Mouse (Mus musculus) neural tube, embryonic 11.5 days (tissue): ENCODE results near the gene Cnga1. TPM values are rescaled to one million over a fixed set of nuclear protein-coding genes. Genes with fewer than 3 reads are reported as not detected.

Experiments
- ATAC-seq: fragments of 200-750 bp; cut with Nextera tagmentation; 2 replicates; pipeline ENCODE4 v1.8.0; 2017; ENCODE audit warnings: moderate number of reproducible peaks, mild to moderate bottlenecking, moderate TSS enrichment, moderate library complexity; ENCODE audit not compliant: insufficient read depth, low FRiP score, low TSS enrichment
- DNase-seq: peaks from one replicate; pipeline ENCODE4 v3.0.0-alpha.2; 2015; ENCODE audit warnings: low spot score
- H3K27ac ChIP-seq: fragments of 300-500 bp; sonication (generic); 2 replicates; pipeline ENCODE4 v1.5.1; 2014; ENCODE audit warnings: low read depth, mild to moderate bottlenecking, low read length
- H3K27me3 ChIP-seq: fragments of 300-500 bp; sonication (generic); 2 replicates; pipeline ENCODE4 v1.6.1; 2014; ENCODE audit warnings: mild to moderate bottlenecking, low read length, mixed read lengths; ENCODE audit not compliant: control insufficient read depth, insufficient read depth
- H3K36me3 ChIP-seq: fragments of 300-500 bp; sonication (generic); 2 replicates; pipeline ENCODE4 v1.6.1; 2014; ENCODE audit warnings: mild to moderate bottlenecking, low read length, moderate library complexity, mixed read lengths; ENCODE audit not compliant: control insufficient read depth, insufficient read depth
- H3K4me1 ChIP-seq: fragments of 300-500 bp; sonication (generic); 2 replicates; pipeline ENCODE4 v1.6.1; 2014; ENCODE audit warnings: low read length, mixed read lengths; ENCODE audit not compliant: control insufficient read depth, insufficient read depth
- H3K4me2 ChIP-seq: fragments of 300-500 bp; sonication (generic); 2 replicates; pipeline ENCODE4 v1.6.1; 2014; ENCODE audit warnings: low read depth, mild to moderate bottlenecking, moderate library complexity
- H3K4me3 ChIP-seq: fragments of 300-500 bp; sonication (generic); 2 replicates; pipeline ENCODE4 v1.5.1; 2014; ENCODE audit warnings: low read depth, low read length
- H3K9ac ChIP-seq: fragments of 300-500 bp; sonication (generic); 2 replicates; pipeline ENCODE4 v1.6.1; 2014; ENCODE audit warnings: mild to moderate bottlenecking, low read length
- H3K9me3 ChIP-seq: fragments of 300-500 bp; sonication (generic); 2 replicates; pipeline ENCODE4 v1.6.1; 2016; ENCODE audit warnings: low read length; ENCODE audit not compliant: control insufficient read depth
- WGBS: fragments of 180-500 bp; shearing (Covaris S2); extraction: QIAGEN DNeasy Blood & Tissue Kit; methylation state at CpG from one replicate; pipeline ENCODE4 v1.1.7; 2014; 5-methylcytosine and 5-hydroxymethylcytosine counted together
- polyA plus RNA-seq: library from polyadenylated mRNA; unstranded; fragments of >200 nt; fragmentation: Nextera tagmentation; extraction: Ambion mirVana; gene quantifications from 2 replicates; pipeline ENCODE4 v1.2.1, GENCODE M21; 2014

The Cnga1 gene
- polyA plus RNA-seq, 1 experiment from 2014 or later = not detected

- Histone ChIP-seq H3K4me1 (no peaks in the 10 kb centered on the region), H3K9me3 (no peaks in the 10 kb centered on the region), H3K4me3 (no peak overlapping the region), H3K27ac (no peak overlapping the region), H3K4me2 (no peak overlapping the region), H3K27me3 (no peaks in the 10 kb centered on the region), H3K36me3 (no peaks in the 10 kb centered on the region), H3K9ac (no peak overlapping the region)
- DNase-seq (no peak), ATAC-seq (no peak)
- WGBS = 56% methylated on average over 3 of the region's 3 CpGs
Measured at GRCm38 (mm10) chr5:72664854-72665253, 20.8 kb upstream of the Cnga1 start.

- Histone ChIP-seq H3K36me3 (no peaks in the 10 kb centered on the region), H3K27ac (no peak overlapping the region), H3K4me3 (no peak overlapping the region), H3K9ac (no peak overlapping the region), H3K4me2 (no peak overlapping the region), H3K27me3 (no peaks in the 10 kb centered on the region), H3K4me1 (no peaks in the 10 kb centered on the region), H3K9me3 (no peaks in the 10 kb centered on the region)
- 87% methylated on average over 5 of the region's 5 CpGs for WGBS
- no peak for ATAC-seq
- no peak for DNase-seq
Measured at GRCm38 (mm10) chr5:72664126-72664525, 20.1 kb upstream of the Cnga1 start.

GRCm38 (mm10) chr5:72661051-72661781, 17.1 kb upstream of the Cnga1 start:
- Histone ChIP-seq H3K27me3 (no peaks in the 10 kb centered on the region), H3K9ac (no peak overlapping the region), H3K27ac (no peak overlapping the region), H3K4me1 (no peaks in the 10 kb centered on the region), H3K9me3 (no peaks in the 10 kb centered on the region), H3K36me3 (no peaks in the 10 kb centered on the region), H3K4me3 (no peak overlapping the region), H3K4me2 (no peak overlapping the region)
- WGBS = 87% methylated on average over 6 of the region's 6 CpGs
- DNase-seq = no peak
- no peak for ATAC-seq

- H3K4me2 ChIP-seq = no peak overlapping the region
- H3K4me1 ChIP-seq = no peaks in the 10 kb centered on the region
- H3K9me3 ChIP-seq = no peaks in the 10 kb centered on the region
- WGBS = 93% methylated on average over 13 of the region's 13 CpGs
- H3K36me3 ChIP-seq = no peaks in the 10 kb centered on the region
- no peaks in the 10 kb centered on the region for H3K27me3 ChIP-seq
- H3K9ac ChIP-seq = no peak overlapping the region
- ATAC-seq (no peak), DNase-seq (no peak)
- H3K27ac ChIP-seq = no peak overlapping the region
- no peak overlapping the region for H3K4me3 ChIP-seq
Measured at GRCm38 (mm10) chr5:72658375-72658774, 14.3 kb upstream of the Cnga1 start.

GRCm38 (mm10) chr5:72656270-72656791, 12.3 kb upstream of the Cnga1 start:
- 25% methylated on average over 7 of the region's 7 CpGs for WGBS
- Histone ChIP-seq H3K4me2 (no peak overlapping the region), H3K27ac (no peak overlapping the region), H3K27me3 (no peaks in the 10 kb centered on the region), H3K9ac (no peak overlapping the region), H3K4me3 (no peak overlapping the region), H3K4me1 (no peaks in the 10 kb centered on the region), H3K9me3 (no peaks in the 10 kb centered on the region), H3K36me3 (no peaks in the 10 kb centered on the region)
- ATAC-seq (no peak), DNase-seq (no peak)

- H3K4me3 ChIP-seq = no peak overlapping the region
- WGBS = 54% methylated on average over 10 of the region's 10 CpGs
- no peak for DNase-seq
- H3K27ac ChIP-seq = no peak overlapping the region
- H3K36me3 ChIP-seq = no peaks in the 10 kb centered on the region
- no peaks in the 10 kb centered on the region for H3K9me3 ChIP-seq
- no peaks in the 10 kb centered on the region for H3K27me3 ChIP-seq
- no peaks in the 10 kb centered on the region for H3K4me1 ChIP-seq
- H3K9ac ChIP-seq = no peak overlapping the region
- ATAC-seq = no peak
- no peak overlapping the region for H3K4me2 ChIP-seq
Measured at GRCm38 (mm10) chr5:72653068-72653674, 9.1 kb upstream of the Cnga1 start.

- WGBS = 77% methylated on average over 9 of the region's 9 CpGs
- no peak overlapping the region for H3K9ac ChIP-seq
- H3K27ac ChIP-seq = no peak overlapping the region
- H3K4me2 ChIP-seq = no peak overlapping the region
- DNase-seq (no peak), ATAC-seq (no peak)
- no peaks in the 10 kb centered on the region; the same call in 1 of the 2 replicates for H3K4me1 ChIP-seq
- H3K9me3 ChIP-seq = no peaks in the 10 kb centered on the region
- 0 out of 2 replicates have a peak, but pooled peaks cover 3% of the 10 kb centered on the region for H3K27me3 ChIP-seq
- no peak overlapping the region for H3K4me3 ChIP-seq
- no peaks in the 10 kb centered on the region for H3K36me3 ChIP-seq
Measured at GRCm38 (mm10) chr5:72648987-72649735, 5.1 kb upstream of the Cnga1 start.

GRCm38 (mm10) chr5:72647958-72648595, 4.0 kb upstream of the Cnga1 start:
- Histone ChIP-seq H3K4me1 (no peaks in the 10 kb centered on the region; the same call in 1 of the 2 replicates), H3K4me2 (peak overlapping the region; percentile 85), H3K27ac (no peak overlapping the region), H3K27me3 (0 out of 2 replicates have a peak, but pooled peaks cover 3% of the 10 kb centered on the region), H3K9me3 (no peaks in the 10 kb centered on the region), H3K36me3 (no peaks in the 10 kb centered on the region), H3K9ac (no peak overlapping the region), H3K4me3 (peak overlapping the region; percentile 42)
- DNase-seq (no peak), ATAC-seq (peak; percentile 78)
- WGBS = 9% methylated on average over 18 of the region's 18 CpGs
